Mouse (Mus musculus) midbrain, embryonic 12.5 days (tissue): ENCODE results near the gene Folr2. TPM values are rescaled to one million over a fixed set of nuclear protein-coding genes. Genes with fewer than 3 reads are reported as not detected.

Source experiments
- ATAC-seq: fragments of 200-750 bp; cut with Nextera tagmentation; 2 replicates; pipeline ENCODE4 v1.8.0; 2017; ENCODE audit warnings: low read depth, moderate TSS enrichment, moderate library complexity; ENCODE audit not compliant: low FRiP score
- H3K27ac ChIP-seq: fragments of 300-500 bp; sonication (generic); replicated peaks from 2 replicates; pipeline ENCODE4 v1.5.1; 2016; ENCODE audit warnings: mild to moderate bottlenecking
- H3K27me3 ChIP-seq: fragments of 300-500 bp; sonication (generic); 2 replicates; pipeline ENCODE4 v1.6.1; 2016; ENCODE audit warnings: mild to moderate bottlenecking
- H3K36me3 ChIP-seq: fragments of 300-500 bp; sonication (generic); 2 replicates; pipeline ENCODE4 v1.6.1; 2016
- H3K4me1 ChIP-seq: fragments of 300-500 bp; sonication (generic); 2 replicates; pipeline ENCODE4 v1.6.1; 2016
- H3K4me2 ChIP-seq: fragments of 300-500 bp; sonication (generic); replicated peaks from 2 replicates; pipeline ENCODE4 v1.6.1; 2016; ENCODE audit warnings: mild to moderate bottlenecking, moderate library complexity
- H3K4me3 ChIP-seq: fragments of 300-500 bp; sonication (generic); 2 replicates; pipeline ENCODE4 v1.5.1; 2016; ENCODE audit warnings: mild to moderate bottlenecking
- H3K9ac ChIP-seq: fragments of 300-500 bp; sonication (generic); replicated peaks from 2 replicates; pipeline ENCODE4 v1.6.1; 2016; ENCODE audit warnings: mild to moderate bottlenecking, moderate library complexity
- H3K9me3 ChIP-seq: fragments of 300-500 bp; sonication (generic); 2 replicates; pipeline ENCODE4 v1.6.1; 2016; ENCODE audit warnings: mild to moderate bottlenecking
- WGBS: fragments of 180-500 bp; shearing (Covaris S2); methylation state at CpG from one replicate; pipeline ENCODE4 v1.1.7; 2016; 5-methylcytosine and 5-hydroxymethylcytosine counted together
- polyA plus RNA-seq: library from polyadenylated mRNA; unstranded; fragments of >200 nt; fragmentation: Nextera tagmentation; extraction: Ambion mirVana; gene quantifications from 2 replicates; pipeline ENCODE4 v1.2.1, GENCODE M21; 2016

Folr2 gene
- polyA plus RNA-seq, 1 experiment from 2014 or later, result 4.3 TPM

DNA sequence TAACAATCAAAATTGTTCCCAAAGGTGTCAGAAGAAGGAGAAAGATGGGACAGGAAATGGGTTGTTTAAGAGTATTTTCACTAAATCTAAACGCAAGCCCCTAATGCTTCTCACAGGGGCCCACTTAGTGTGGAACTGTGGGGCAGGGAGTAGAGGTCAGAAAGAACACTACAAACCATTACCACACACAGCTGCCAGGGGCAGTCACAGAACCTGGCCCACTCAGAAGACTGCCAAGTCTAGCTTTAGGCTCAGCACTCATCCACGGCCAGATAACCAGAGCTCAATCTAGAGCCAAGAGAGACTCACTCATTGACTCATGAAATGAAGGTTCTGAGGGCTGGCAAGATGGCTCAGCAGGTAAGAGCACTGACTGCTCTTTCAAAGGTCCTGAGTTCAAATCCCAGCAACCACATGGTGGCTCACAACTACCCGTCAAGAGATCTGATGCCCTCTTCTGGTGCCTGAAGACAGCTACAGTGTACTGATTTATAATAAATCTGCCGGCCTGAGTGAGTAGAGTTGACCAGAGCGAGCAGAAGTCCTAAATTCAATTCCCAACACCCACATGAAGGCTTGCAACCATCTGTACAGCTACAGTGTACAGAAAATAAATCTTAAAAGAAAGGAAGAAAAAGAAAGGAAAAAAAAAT is 21.4 kb downstream of the Folr2 start:
- Histone ChIP-seq H3K36me3 (peaks cover 27% of the 10 kb centered on the region), H3K27ac (peak overlapping the region; percentile 85), H3K9me3 (no peaks in the 10 kb centered on the region), H3K4me3 (peak overlapping the region; percentile 74), H3K27me3 (no peaks in the 10 kb centered on the region; the same call in 1 of the 2 replicates), H3K4me2 (peak overlapping the region; percentile 91), H3K4me1 (peaks cover 28% of the 10 kb centered on the region), H3K9ac (peak overlapping the region; percentile 91)
- 47% methylated on average over 5 of the region's 5 CpGs for WGBS
- no peak for ATAC-seq

DNA sequence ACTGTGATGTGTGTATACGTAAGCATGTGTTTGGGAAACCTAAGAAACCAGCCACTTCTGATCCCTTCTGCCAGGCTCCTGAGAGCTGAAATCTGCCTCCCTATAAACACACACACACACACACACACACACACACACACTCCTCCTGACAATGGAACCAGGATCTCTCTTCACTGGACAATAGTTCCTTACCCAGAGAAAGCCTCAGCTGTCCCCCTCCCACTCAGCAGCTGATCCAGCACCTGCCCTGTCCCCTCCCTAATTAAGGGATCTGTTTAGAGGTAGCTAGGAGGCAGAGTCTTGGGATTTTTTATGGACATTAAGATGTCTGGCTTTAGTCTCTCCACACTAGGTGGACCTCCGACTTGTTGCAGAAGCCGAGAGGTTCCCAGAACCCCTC is 22.1 kb downstream of the Folr2 start:
- H3K36me3 ChIP-seq, result peaks cover 33% of the 10 kb centered on the region
- WGBS, result 61% methylated on average over 3 of the region's 3 CpGs
- peak overlapping the region; percentile 11; the same call in 1 of the 2 replicates for H3K9ac ChIP-seq
- no peaks in the 10 kb centered on the region; the same call in 1 of the 2 replicates for H3K27me3 ChIP-seq
- H3K9me3 ChIP-seq, result no peaks in the 10 kb centered on the region
- H3K4me1 ChIP-seq, result peaks cover 28% of the 10 kb centered on the region
- peak overlapping the region; percentile 64 for H3K27ac ChIP-seq
- ATAC-seq, result no peak
- H3K4me3 ChIP-seq, result peak overlapping the region; percentile 74
- peak overlapping the region; percentile 91 for H3K4me2 ChIP-seq

DNA sequence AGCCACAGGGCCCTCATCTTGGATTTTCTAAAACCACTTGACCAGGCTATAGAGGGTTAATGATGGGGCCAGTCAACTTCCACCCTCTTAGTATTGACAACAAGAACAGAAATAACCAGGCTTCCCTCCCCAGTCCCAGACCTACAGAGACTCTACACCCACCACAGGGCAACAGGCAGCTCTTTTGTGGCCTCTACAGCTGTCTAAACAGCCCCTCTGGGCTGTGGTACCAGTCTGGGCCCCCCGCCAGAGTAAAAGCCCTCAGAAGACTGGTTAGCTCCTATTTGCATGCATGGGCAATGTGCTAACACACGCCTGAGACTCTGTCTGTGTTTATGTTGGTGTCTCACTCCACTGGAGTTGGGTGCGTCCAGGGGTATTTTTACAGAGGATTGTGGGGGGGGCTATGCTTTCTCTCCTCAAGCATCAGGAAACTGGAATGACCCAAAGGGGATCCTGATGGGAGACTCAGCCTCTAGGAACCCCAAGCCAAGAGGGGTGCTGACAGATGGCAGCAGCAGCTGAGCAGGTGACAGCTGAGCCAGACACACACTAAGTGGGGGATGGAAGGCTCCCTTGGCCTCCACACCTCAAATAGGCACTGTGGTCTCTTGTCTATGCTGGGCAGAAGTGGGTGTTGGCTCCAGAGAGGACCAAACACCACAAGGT is 22.9 kb downstream of the Folr2 start:
- H3K4me1 ChIP-seq, result peaks cover 28% of the 10 kb centered on the region
- H3K27ac ChIP-seq, result peak overlapping the region; percentile 64
- no peaks in the 10 kb centered on the region; the same call in 1 of the 2 replicates for H3K27me3 ChIP-seq
- no peak overlapping the region; the same call in 1 of the 2 replicates for H3K9ac ChIP-seq
- H3K4me3 ChIP-seq, result no peak overlapping the region
- no peaks in the 10 kb centered on the region for H3K9me3 ChIP-seq
- peaks cover 42% of the 10 kb centered on the region for H3K36me3 ChIP-seq
- no peak for ATAC-seq
- 60% methylated on average over 3 of the region's 3 CpGs for WGBS
- H3K4me2 ChIP-seq, result peak overlapping the region; percentile 91

DNA sequence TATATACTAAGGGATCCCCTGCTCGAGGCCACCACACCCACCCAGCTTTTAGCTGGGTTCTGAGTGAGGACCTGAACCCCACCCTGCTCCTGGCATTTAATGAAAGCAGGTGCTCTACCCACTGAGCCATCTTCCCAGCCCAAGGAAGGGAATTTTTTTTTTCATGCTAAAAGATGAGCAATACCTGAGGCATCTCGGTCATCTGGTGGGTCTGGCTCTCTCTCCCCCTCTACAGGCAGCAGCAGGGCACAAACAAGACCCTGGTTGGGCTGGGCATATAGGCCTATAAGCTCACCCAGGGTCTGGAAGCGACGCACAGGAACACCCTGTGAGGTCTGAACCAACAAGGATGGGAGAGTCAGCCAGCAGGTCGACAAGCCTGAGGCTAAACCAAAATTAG is 23.6 kb downstream of the Folr2 start:
- H3K4me3 ChIP-seq, result no peak overlapping the region
- ATAC-seq, result no peak
- no peak overlapping the region for H3K4me2 ChIP-seq
- H3K27ac ChIP-seq, result no peak overlapping the region; the same call in 1 of the 2 replicates
- no peaks in the 10 kb centered on the region for H3K9me3 ChIP-seq
- peaks cover 22% of the 10 kb centered on the region for H3K4me1 ChIP-seq
- H3K36me3 ChIP-seq, result peaks cover 49% of the 10 kb centered on the region
- no peaks in the 10 kb centered on the region for H3K27me3 ChIP-seq
- H3K9ac ChIP-seq, result no peak overlapping the region
- 69% methylated on average over 5 of the region's 5 CpGs for WGBS

DNA sequence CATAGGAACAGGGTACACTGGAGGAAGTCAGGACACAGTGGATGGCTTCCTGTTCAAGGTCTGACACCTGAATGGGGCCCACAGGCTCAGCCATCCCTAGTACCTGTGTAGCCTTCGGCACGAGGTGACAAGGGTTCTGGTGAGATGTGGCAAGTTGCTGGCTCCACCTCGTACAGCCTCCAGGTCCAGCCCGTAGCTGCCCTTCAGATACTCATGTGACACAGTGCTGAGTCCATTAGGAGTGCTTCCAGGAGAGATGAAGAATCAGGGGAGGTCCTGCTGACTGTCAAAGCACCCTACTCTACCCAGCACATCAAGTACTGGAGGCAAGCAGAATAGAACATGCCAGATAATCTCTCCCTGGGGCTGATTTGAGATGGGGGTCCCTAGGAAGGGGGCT is 24.6 kb downstream of the Folr2 start:
- Histone ChIP-seq H3K27ac (no peak overlapping the region), H3K36me3 (peaks cover 59% of the 10 kb centered on the region), H3K27me3 (no peaks in the 10 kb centered on the region), H3K4me1 (peaks cover 19% of the 10 kb centered on the region), H3K4me2 (no peak overlapping the region), H3K9ac (no peak overlapping the region), H3K4me3 (no peak overlapping the region), H3K9me3 (no peaks in the 10 kb centered on the region)
- no peak for ATAC-seq
- WGBS, result 94% methylated on average over 4 of the region's 4 CpGs

DNA sequence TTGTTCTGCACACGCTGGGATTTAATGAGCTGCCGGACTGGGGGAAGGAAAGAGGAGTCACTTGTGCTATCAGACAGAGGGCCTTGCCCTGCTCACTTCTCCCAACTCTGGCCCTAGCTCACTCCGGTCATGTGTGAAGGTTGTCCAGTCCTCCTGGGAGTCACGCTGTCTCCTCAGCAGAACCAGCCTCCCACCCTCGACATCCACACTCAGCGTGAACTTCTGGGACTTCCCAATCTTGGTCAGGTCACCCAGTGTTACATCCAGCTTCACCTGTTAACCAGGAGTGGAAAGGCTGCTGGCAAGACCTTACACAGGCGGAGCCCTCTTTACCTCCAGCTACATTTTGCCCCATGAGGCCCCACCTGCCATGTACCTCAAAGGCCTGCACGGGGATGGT is 25.6 kb downstream of the Folr2 start:
- no peak overlapping the region for H3K4me2 ChIP-seq
- ATAC-seq, result no peak
- WGBS, result 92% methylated on average over 8 of the region's 8 CpGs
- peaks cover 68% of the 10 kb centered on the region for H3K36me3 ChIP-seq
- H3K27me3 ChIP-seq, result no peaks in the 10 kb centered on the region
- no peak overlapping the region for H3K9ac ChIP-seq
- no peaks in the 10 kb centered on the region for H3K9me3 ChIP-seq
- H3K4me1 ChIP-seq, result peaks cover 19% of the 10 kb centered on the region
- no peak overlapping the region for H3K27ac ChIP-seq
- H3K4me3 ChIP-seq, result no peak overlapping the region

DNA sequence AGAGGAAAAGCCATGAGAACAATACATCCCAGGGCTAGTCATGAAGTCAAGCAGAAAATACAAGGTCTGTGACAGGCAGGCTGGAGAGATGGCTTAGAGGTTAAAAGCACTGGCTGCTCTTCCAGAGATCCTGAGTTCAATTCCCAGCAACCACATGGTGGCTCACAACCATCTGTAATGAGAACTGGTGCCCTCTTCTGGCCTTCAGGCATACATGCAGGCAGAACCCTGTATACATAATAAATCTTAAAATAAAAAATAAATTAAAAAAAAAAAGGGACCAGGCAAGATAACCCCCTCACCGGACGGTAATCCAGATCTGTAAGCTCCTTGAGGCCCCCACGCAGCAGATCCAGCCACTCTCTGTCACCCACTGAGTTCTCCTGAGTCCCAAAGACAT is 26.6 kb downstream of the Folr2 start:
- H3K9ac ChIP-seq, result no peak overlapping the region
- H3K36me3 ChIP-seq, result peaks cover 79% of the 10 kb centered on the region
- H3K27ac ChIP-seq, result no peak overlapping the region
- no peak for ATAC-seq
- no peaks in the 10 kb centered on the region for H3K27me3 ChIP-seq
- no peak overlapping the region for H3K4me2 ChIP-seq
- 95% methylated on average over 3 of the region's 3 CpGs for WGBS
- H3K4me3 ChIP-seq, result no peak overlapping the region
- H3K4me1 ChIP-seq, result peaks cover 15% of the 10 kb centered on the region
- H3K9me3 ChIP-seq, result no peaks in the 10 kb centered on the region

DNA sequence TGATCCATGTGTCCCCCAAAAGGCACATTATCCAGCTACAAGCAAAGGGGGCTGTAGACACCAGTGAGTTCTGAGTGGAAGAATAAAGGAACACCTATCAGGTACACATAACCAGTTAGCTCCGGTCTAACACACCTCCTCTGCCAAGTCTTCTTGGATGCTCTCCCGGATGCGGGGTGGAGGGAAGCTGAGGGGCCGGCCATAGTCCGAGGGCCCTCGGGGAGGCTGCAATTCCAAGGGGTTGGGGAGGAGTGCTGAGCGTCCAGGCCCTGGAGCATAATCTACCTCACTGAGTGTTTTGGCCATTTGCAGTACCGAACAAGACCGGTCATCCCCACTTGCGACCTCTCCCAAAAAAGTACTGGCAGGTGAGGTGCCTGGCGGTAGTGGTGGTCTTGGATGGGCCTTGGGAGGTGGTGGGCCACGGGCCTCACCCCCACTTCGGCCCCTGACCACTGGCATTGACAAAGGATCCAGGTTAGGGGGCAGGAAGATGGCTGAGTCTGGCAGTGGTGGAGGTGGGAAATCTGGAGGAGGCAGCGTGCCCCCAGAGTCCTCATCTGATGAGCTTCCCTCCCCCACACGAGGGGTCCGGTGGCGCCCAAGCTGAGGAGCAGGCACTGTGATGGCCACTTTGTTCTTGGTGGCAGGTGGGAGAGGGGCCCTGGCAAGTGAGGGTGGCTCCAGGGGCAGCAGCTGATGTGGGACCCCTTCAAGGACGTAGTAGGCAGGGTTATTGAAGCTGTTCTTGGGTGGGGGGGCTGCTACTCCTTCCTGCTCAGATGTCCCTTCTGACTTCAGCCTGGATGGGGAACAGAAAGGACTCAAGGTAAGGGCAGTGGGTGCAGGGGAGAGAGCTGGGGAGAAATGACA is 33.0 kb downstream of the Folr2 start:
- H3K4me1 ChIP-seq, result peaks cover 20% of the 10 kb centered on the region
- no peak overlapping the region for H3K27ac ChIP-seq
- 86% methylated on average over 18 of the region's 18 CpGs for WGBS
- ATAC-seq, result no peak
- no peak overlapping the region for H3K4me3 ChIP-seq
- peaks cover 55% of the 10 kb centered on the region for H3K36me3 ChIP-seq
- H3K9me3 ChIP-seq, result no peaks in the 10 kb centered on the region
- H3K9ac ChIP-seq, result no peak overlapping the region
- H3K4me2 ChIP-seq, result no peak overlapping the region
- H3K27me3 ChIP-seq, result peaks cover 55% of the 10 kb centered on the region

DNA sequence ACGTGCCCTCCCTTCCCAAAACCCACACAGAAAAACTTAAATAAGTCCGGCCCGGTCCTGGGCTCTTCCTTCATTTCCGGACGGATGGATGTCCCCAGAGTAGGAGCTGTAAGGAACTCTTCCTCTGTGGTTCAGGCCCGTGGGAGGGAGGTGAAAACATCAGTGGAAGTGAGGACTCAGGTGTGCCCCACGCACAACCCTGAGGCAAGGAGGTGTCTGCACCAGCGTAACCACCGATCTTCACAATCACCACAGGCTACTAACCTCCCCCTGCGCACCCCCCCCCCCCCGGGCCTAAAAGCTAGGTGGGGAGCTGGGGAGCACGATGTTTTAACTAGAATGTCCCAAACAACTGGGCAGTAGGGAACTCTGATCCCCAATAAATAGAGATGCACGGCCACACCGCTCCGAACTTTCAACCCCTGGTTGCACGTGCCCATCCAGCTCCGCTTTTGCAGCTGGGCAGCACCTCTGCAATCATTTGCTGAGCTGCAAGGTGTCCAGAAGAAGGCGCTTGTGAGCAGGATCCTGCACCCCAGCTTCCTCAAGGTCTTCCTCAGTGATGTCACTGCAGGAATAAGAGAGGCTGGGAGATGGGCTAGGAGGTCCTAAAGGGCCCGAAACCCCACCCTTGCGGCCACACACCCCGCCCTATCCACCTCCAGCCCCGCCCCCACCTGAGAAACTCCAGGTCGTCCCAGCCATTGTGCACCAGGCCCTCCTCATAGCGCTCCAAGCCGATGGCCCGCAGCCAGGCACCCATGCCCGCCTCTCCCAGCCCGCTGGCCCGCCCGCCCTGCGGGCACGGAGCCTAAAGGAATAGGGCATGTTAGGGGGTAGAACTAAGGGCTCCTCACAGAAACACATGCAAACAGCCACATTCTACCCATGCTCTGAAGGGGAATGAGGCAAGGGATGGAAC is 33.9 kb downstream of the Folr2 start:
- Histone ChIP-seq H3K9me3 (no peaks in the 10 kb centered on the region), H3K4me2 (no peak overlapping the region), H3K9ac (no peak overlapping the region), H3K27ac (no peak overlapping the region), H3K4me1 (peaks cover 26% of the 10 kb centered on the region), H3K27me3 (peaks cover 64% of the 10 kb centered on the region), H3K4me3 (no peak overlapping the region), H3K36me3 (peaks cover 46% of the 10 kb centered on the region)
- WGBS, result 34% methylated on average over 32 of the region's 32 CpGs
- ATAC-seq, result peak; percentile 13; the same call in 1 of the 2 replicates

DNA sequence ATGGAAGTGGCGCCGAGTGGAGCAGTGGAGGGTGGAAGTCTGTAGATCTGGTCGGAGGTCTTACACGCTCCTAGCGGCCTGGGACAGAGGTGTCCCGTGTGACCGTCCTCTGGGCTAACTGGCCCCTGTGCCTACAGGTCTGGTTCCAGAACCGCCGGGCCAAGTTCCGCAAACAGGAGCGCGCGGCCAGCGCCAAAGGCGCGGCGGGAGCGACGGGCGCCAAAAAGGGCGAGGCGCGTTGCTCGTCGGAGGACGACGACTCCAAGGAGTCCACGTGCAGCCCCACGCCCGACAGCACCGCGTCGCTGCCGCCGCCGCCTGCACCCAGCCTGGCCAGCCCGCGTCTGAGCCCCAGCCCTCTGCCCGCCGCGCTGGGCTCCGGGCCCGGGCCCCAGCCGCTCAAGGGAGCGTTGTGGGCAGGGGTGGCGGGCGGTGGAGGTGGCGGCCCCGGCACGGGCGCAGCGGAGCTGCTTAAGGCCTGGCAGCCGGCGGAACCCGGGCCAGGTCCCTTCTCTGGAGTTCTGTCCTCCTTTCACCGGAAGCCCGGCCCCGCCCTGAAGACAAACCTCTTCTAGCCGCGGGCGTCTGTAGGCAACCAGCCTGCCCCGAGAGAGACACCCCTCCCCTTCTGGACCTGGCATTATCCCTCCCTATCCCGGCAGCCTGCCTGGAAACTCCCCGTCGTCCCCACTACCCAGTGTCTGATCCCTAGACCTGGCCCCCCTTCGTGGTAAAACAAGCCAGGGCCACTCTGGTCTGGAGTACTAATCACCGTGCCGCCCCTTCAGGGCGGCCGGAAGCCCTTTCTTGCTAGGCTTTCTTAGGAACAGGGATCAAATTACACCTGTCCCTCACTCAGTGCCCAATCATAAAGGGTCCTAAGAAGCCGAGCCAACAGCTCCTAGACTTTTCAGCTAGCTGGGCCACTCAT is 35.2 kb downstream of the Folr2 start:
- ATAC-seq, result peak; percentile 83
- H3K27me3 ChIP-seq, result peaks cover 77% of the 10 kb centered on the region
- under 1% methylated on average over 71 of the region's 71 CpGs for WGBS
- no peaks in the 10 kb centered on the region for H3K9me3 ChIP-seq
- H3K4me2 ChIP-seq, result peak overlapping the region; percentile 75
- H3K27ac ChIP-seq, result no peak overlapping the region
- H3K9ac ChIP-seq, result peak overlapping the region; percentile 60
- H3K36me3 ChIP-seq, result peaks cover 33% of the 10 kb centered on the region
- peak overlapping the region; percentile 47 for H3K4me3 ChIP-seq
- H3K4me1 ChIP-seq, result peaks cover 33% of the 10 kb centered on the region
